Mouse (Mus musculus) skeletal muscle tissue, postnatal 0 days (tissue): Measurements from ENCODE around the gene Cldn10. TPM values are rescaled to one million over a fixed set of nuclear protein-coding genes. Genes with fewer than 3 reads are reported as not detected.

ENCODE experiments used
- polyA plus RNA-seq: library from polyadenylated mRNA; unstranded; fragments of >200 nt; fragmentation: Nextera tagmentation; extraction: Ambion mirVana; gene quantifications from 2 replicates; pipeline ENCODE4 v1.2.1, GENCODE M21; 2015

The Cldn10 gene
- 0.36 and 0.40 TPM in 2 replicates for polyA plus RNA-seq

DNA sequence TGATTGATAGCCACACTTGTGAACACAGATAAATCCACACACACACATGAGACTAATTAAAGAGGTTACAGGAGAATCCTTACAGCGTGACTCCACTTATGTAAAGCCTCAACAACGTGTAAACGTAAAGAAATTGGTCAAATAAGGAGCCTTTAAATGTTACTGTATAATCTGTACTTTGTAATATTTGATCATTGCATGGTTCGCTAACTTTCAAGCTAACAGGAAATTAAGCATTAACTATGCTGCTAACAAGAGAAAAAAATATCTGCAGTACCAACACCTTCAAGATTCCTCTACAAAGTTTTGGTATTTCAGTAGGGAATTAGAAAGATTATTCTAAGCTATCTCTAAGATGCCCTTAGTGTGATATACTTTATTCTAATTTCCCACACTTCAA, at the start of gene Cldn10:
Cldn10 (plus strand) TSS at position 288 of the 400 bp plus-strand sequence.

Other genes with a start within 250 kb of the Cldn10 start
- 0.58 and 0.61 TPM in 2 replicates for gene Abcc4, start 81.7 kb upstream of the Cldn10 start, polyA plus RNA-seq
- 2.4 and 2.7 TPM in 2 replicates for gene Dzip1, start 137.6 kb downstream of the Cldn10 start, polyA plus RNA-seq
- gene Dnajc3, start 150.1 kb downstream of the Cldn10 start, polyA plus RNA-seq: 17.7 and 21.2 TPM in 2 replicates